Mouse (Mus musculus) hindbrain, embryonic 15.5 days (tissue): ENCODE results near the gene Ky. TPM values are rescaled to one million over a fixed set of nuclear protein-coding genes. Genes with fewer than 3 reads are reported as not detected.

ENCODE experiments used
- ATAC-seq: fragments of 200-750 bp; cut with Nextera tagmentation; 2 replicates; pipeline ENCODE4 v1.8.0; 2017; ENCODE audit warnings: low read depth, moderate number of reproducible peaks, moderate TSS enrichment; ENCODE audit not compliant: low FRiP score
- H3K27ac ChIP-seq: fragments of 300-500 bp; sonication (generic); replicated peaks from 2 replicates; pipeline ENCODE4 v1.5.1; 2015; ENCODE audit warnings: mild to moderate bottlenecking, inconsistent platforms
- H3K27me3 ChIP-seq: fragments of 300-500 bp; sonication (generic); 2 replicates; pipeline ENCODE4 v1.6.1; 2015; ENCODE audit warnings: control low read depth, inconsistent platforms
- H3K36me3 ChIP-seq: fragments of 300-500 bp; sonication (generic); 2 replicates; pipeline ENCODE4 v1.6.1; 2015; ENCODE audit warnings: control low read depth, inconsistent platforms
- H3K4me1 ChIP-seq: fragments of 300-500 bp; sonication (generic); replicated peaks from 2 replicates; pipeline ENCODE4 v1.6.1; 2015; ENCODE audit warnings: control low read depth, inconsistent platforms
- H3K4me2 ChIP-seq: fragments of 300-500 bp; sonication (generic); 2 replicates; pipeline ENCODE4 v1.6.1; 2015; ENCODE audit warnings: moderate library complexity, mild to moderate bottlenecking, inconsistent platforms
- H3K4me3 ChIP-seq: fragments of 300-500 bp; sonication (generic); 2 replicates; pipeline ENCODE4 v1.5.1; 2015; ENCODE audit warnings: mild to moderate bottlenecking, inconsistent platforms
- H3K9ac ChIP-seq: fragments of 300-500 bp; sonication (generic); 2 replicates; pipeline ENCODE4 v1.6.1; 2015; ENCODE audit warnings: inconsistent platforms
- H3K9me3 ChIP-seq: fragments of 300-500 bp; sonication (generic); 2 replicates; pipeline ENCODE4 v1.6.1; 2016; ENCODE audit warnings: control low read depth, inconsistent platforms
- WGBS: fragments of 180-500 bp; shearing (Covaris S2); methylation state at CpG from one replicate; pipeline ENCODE4 v1.1.7; 2015; 5-methylcytosine and 5-hydroxymethylcytosine counted together
- polyA plus RNA-seq: library from polyadenylated mRNA; unstranded; fragments of >200 nt; fragmentation: Nextera tagmentation; extraction: Ambion mirVana; gene quantifications from 2 replicates; pipeline ENCODE4 v1.2.1, GENCODE M21; 2015

Gene Ky
- polyA plus RNA-seq, 1 experiment from 2014 or later, result 1.2 TPM

- H3K27me3 ChIP-seq, result no peaks in the 10 kb centered on the region
- no peak overlapping the region for H3K9ac ChIP-seq
- no peak overlapping the region for H3K27ac ChIP-seq
- WGBS, result 88% methylated on average over 5 of the region's 5 CpGs
- ATAC-seq, result no peak
- H3K4me3 ChIP-seq, result no peak overlapping the region
- H3K9me3 ChIP-seq, result no peaks in the 10 kb centered on the region
- H3K4me1 ChIP-seq, result no peaks in the 10 kb centered on the region
- no peaks in the 10 kb centered on the region for H3K36me3 ChIP-seq
- H3K4me2 ChIP-seq, result no peak overlapping the region
These were observed 71.9 kb downstream of the Ky start for GRCm38 (mm10) chr9:102577480-102577879.

- Histone ChIP-seq H3K27me3 (no peaks in the 10 kb centered on the region), H3K27ac (no peak overlapping the region), H3K9ac (no peak overlapping the region), H3K4me3 (no peak overlapping the region), H3K4me2 (no peak overlapping the region), H3K36me3 (0 out of 2 replicates have a peak, but pooled peaks cover 2% of the 10 kb centered on the region), H3K9me3 (no peaks in the 10 kb centered on the region), H3K4me1 (no peaks in the 10 kb centered on the region)
- no peak for ATAC-seq
- 60% methylated on average over 12 of the region's 12 CpGs for WGBS
These were observed 76.4 kb downstream of the Ky start for GRCm38 (mm10) chr9:102581921-102582469.

- Histone ChIP-seq H3K4me3 (no peak overlapping the region), H3K27me3 (no peaks in the 10 kb centered on the region), H3K36me3 (peaks cover 2% of the 10 kb centered on the region; the same call in 1 of the 2 replicates), H3K4me1 (no peaks in the 10 kb centered on the region), H3K27ac (no peak overlapping the region), H3K4me2 (no peak overlapping the region), H3K9me3 (no peaks in the 10 kb centered on the region), H3K9ac (no peak overlapping the region)
- no peak for ATAC-seq
- WGBS, result 59% methylated on average over 5 of the region's 5 CpGs
These were observed 81.8 kb downstream of the Ky start for GRCm38 (mm10) chr9:102587347-102587746.

- Histone ChIP-seq H3K9ac (no peak overlapping the region), H3K27ac (no peak overlapping the region), H3K4me1 (no peaks in the 10 kb centered on the region), H3K9me3 (no peaks in the 10 kb centered on the region), H3K36me3 (peaks cover 9% of the 10 kb centered on the region; the same call in 1 of the 2 replicates), H3K4me2 (no peak overlapping the region), H3K27me3 (no peaks in the 10 kb centered on the region), H3K4me3 (no peak overlapping the region)
- no peak for ATAC-seq
- WGBS, result 53% methylated on average over 6 of the region's 6 CpGs
These were observed 89.3 kb downstream of the Ky start for GRCm38 (mm10) chr9:102594667-102595393.

Other genes with a start within 250 kb of the Ky start
- 51.4 and 53.1 TPM in 2 replicates for gene Ephb1, start 151.1 kb upstream of the Ky start, polyA plus RNA-seq
- gene Anapc13, start 120.5 kb downstream of the Ky start, polyA plus RNA-seq, result 152 and 174 TPM in 2 replicates
- 38.4 and 40.6 TPM in 2 replicates for gene Cep63, start 120.8 kb downstream of the Ky start, polyA plus RNA-seq
- 66.0 and 71.3 TPM in 2 replicates for gene Amotl2, start 210.9 kb downstream of the Ky start, polyA plus RNA-seq